Mouse (Mus musculus): ENCODE data around the gene Elf1.
A peak's percentile ranks its signal among the peaks of the same experiment; 100 is the strongest.

Gene Elf1

DNA sequence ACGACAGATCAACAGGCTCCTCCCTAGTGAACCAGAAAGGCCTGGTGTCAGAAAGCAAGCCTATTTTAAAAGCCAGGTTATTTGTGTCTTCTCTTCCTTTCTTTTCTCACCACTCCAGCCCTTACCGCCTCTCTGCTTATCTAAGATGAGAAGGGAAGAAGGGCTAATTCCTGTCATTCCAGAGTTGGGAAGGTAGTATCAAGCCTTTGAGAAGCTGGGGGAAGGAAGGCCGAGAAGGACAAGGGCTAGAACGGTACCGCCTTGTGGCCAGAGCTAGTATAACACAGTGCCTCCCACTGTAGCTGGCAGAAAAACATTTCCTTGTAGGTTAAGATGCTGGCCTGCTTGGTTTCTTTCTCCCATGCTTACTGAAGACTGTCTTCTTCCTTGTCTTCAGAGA, 81.8 kb downstream of the Elf1 start:
- peak; percentile 17 for DNase-seq (ENCODE audit: extremely low read depth, low read depth)

DNA sequence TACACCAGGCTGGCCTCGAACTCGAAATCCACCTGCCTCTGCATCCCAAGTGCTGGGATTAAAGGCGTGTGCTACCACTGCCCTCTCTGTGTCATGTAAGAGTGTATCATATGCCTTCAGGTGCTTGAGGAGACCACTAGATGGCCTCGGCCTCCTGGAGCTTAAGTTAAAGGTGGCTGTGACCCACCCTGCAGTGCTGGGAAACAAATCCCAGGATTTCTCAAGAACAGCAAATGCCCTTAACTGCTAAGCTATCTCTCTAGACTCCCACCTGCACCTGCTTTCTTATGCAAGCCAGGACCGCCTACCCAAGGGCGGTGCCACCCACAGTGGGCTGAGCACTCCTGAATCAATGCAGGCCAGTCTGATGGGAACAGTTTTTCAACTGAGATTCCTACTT, 83.8 kb downstream of the Elf1 start:
- no peak for DNase-seq (ENCODE audit: extremely low read depth, low read depth)

GRCm38 (mm10) chr14:79573482-79574191, 92.6 kb downstream of the Elf1 start:
- no peak for DNase-seq (ENCODE audit: extremely low read depth, low read depth)

DNA sequence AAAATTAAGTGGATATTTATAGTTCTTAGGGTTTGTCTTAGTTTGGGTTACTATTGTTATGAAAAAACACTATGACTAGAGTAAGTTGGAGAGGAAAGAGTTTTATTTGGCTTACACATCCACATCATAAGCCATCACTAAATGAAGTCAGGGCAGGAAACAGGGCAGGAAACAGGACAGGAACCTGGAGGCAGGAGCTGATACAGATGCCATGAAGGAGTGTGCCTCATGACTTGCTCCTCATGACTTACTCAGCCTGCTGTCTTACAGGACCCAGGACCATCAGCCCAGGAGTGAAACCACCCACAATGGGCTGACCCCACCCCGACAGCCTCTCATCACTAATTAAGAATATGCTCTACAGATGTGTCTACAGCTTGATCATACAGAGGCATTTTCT, 93.4 kb downstream of the Elf1 start:
- DNase-seq (ENCODE audit: extremely low read depth, low read depth) = no peak

- no peak for DNase-seq (ENCODE audit: extremely low read depth, low read depth)
Observed at GRCm38 (mm10) chr14:79583526-79584245, 102.7 kb downstream of the Elf1 start.

DNA sequence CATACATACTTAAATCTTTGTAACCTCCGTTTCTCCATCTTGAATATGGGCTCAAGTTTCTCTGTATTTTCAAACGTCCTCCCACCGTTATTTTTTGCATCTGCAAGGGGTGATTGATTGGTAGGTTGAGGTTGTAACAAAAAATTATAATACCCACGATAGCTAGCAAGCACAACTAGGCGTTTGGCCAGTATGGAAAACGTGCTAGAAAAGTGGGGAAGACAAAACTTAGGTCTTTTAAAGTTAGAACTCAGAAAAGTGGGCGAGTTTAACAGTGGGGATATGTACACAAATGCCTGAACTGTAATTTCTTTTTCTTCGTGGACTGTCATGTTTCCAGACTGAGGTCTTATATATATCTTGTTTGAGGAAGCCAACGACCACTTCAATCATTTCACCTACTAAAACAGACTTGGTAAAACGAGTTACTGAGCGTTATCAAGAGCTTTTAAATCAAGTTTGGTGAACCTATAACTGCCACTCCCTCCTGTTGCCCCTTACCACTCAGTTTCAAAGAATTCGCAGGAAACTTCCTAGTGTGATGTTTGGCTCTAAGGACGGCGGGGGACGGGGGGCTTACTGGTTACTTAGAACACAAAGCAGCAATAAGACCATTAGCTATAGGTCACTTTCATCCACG, 105.6 kb downstream of the Elf1 start:
- DNase-seq (ENCODE audit: extremely low read depth, low read depth) = no peak

- peak; percentile 89 for DNase-seq (ENCODE audit: extremely low read depth, low read depth)
Observed at GRCm38 (mm10) chr14:79587139-79587851, 106.3 kb downstream of the Elf1 start, which contains the start of gene Sugt1. TSS of gene Sugt1 (plus strand) at chr14:79587691.

DNA sequence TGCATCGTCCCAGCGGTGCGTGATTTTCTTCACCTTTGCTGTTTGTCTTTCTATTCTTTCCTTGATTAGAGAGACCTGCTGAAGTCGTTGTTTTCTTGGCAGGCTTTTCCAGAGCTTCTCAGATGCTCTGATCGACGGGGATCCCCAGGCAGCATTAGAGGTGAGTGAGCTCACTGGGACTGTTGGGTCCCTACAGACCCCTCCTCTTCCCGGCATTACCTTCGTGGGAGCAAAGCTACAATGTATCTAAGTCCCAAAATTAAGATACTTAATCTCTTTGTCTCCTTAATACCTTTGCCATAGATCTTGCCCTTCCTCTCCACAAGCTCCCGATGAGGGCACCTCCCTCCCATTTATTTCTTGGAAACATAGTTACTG, 106.8 kb downstream of the Elf1 start:
- DNase-seq (ENCODE audit: extremely low read depth, low read depth) = peak; percentile 20

- DNase-seq (ENCODE audit: extremely low read depth, low read depth) = peak; percentile 33
Observed at GRCm38 (mm10) chr14:79588534-79588951, 107.5 kb downstream of the Elf1 start.

DNA sequence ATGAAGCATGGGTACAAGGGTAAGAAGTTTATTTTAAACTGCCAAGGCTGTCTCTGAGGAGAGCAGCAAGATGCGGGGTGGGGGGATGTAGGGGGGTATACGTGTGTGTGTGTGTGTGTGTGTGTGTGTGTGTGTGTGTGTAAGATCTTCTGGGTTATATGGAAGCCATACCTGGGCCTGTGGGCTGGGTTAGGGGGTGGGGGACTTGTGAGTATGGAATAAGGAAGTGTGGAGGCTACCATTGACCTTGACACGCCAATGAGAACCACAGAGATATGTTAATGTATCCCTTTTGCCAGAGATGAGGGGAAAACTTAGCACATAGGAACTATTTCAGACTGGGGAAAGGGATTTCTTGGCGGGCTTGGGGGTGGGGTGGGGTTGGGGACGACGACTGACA, 108.4 kb downstream of the Elf1 start:
- peak; percentile 9 for DNase-seq (ENCODE audit: extremely low read depth, low read depth)

DNA sequence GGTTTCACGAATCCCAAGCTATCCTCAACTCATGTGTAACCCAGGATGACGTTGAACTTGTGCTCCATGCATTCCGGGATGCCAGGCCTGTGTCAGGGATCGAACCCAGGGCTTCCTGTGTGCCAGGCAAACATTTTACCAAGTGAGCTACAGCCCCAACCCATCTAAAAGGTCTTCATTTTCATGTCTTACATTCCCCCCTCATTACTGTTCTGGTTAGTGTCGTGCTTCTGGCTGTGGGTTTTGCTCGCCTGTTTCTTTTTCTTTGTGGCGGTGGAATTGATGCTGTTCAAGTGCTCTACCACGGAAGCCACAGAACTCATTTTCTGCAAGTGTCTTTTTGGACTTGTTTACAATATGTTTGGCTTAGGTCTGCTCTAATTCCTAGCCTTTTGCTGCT, 109.9 kb downstream of the Elf1 start:
- no peak for DNase-seq (ENCODE audit: extremely low read depth, low read depth)

DNA sequence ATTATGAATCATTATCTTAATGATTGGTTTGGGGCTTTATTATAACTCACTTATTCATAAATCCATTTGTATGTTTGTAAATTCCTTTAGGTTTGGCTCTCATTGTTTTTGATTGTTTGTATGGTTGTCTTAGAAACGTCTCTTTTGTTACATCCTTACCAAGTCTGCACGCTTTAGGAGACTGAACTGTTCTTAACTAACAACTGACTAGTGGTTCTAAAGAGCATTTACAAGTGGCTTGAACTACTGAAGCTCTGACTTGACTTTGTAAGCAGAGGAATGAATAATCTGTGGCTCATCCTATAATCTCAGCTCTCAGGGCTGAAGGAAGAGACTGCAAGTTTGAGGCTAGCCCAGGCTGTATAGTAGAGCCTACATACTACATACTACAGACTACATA, 110.6 kb downstream of the Elf1 start:
- no peak for DNase-seq (ENCODE audit: extremely low read depth, low read depth)

DNA sequence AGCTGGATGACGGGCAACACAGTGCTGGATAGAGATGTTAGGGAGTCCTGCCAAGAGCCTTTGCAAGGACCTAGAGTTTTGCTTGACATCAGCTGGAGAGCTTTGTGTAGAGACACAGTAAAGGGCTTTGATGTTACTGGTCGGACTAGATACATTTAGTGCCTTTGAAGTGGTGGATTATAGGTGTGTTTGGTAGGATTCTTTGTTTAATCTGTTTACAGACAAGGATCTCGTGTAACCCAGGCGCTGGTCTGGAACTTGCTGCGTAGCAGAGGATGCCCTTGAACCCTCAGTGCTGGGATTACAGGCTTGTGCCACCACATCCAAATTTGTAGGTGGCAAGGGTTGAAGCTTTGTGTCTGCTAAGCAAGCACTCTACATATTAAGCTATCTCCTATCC, 113.1 kb downstream of the Elf1 start:
- no peak for DNase-seq (ENCODE audit: extremely low read depth, low read depth)

DNA sequence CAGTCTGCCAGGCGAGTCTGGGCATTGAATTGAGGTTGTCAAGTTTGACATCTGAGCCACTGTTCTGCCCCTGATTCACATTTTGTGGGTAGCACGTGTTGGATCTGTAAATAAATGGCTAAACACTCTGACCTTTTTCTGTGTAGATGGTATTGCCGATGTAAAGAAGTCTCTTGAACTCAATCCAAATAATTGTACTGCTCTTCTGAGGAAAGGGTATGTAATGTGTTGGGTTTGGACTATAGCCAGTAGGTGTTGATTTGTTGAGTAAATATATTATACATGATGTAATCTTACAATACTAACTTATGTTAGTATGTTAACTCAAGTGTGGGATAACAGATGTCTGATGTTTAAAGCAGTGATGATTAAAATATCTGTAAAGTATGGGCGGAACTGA, 115.6 kb downstream of the Elf1 start:
- DNase-seq (ENCODE audit: extremely low read depth, low read depth) = no peak

- DNase-seq (ENCODE audit: extremely low read depth, low read depth) = no peak
Observed at GRCm38 (mm10) chr14:79605881-79606280, 124.9 kb downstream of the Elf1 start.

DNA sequence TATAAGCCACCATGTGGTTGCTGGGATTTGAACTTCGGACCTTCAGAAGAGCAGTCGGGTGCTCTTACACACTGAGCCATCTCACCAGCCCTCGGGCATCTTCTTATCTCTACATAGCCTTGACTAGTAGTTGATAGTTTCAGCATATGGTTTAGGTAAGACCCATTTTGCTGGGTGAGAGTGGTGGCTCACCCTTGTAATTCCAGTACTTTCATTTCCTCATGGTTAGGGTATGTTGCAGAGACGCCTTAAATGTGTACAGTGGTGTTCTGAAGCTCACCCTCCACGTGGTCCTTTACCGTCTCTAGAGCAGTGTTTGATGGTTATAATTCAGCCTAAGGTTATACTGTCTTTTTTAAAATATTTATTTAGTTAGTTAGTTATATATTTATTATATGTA, 125.4 kb downstream of the Elf1 start:
- no peak for DNase-seq (ENCODE audit: extremely low read depth, low read depth)

- DNase-seq (ENCODE audit: extremely low read depth, low read depth) = no peak
Observed at GRCm38 (mm10) chr14:79606867-79607266, 125.9 kb downstream of the Elf1 start.

GRCm38 (mm10) chr14:79607352-79607751, 126.4 kb downstream of the Elf1 start:
- DNase-seq (ENCODE audit: extremely low read depth, low read depth) = no peak

DNA sequence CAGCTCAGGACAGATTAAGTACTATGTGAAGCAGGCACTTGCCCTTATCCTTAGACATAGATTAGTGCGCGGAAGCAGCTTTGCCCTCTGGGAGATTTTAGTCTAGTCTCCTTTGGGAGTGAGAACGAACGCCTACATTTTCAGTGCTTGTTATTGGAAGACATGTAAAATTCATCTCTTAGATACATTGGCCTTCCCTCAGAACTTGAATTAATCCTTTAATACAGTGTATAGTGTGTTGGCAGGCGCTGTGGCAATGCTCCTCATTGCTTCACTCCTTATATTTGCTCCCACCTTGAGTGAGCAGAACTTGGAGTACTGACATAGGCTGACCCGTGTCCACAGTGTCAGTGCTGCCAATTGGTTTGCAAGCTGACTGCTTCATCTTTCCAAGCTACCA, 127.3 kb downstream of the Elf1 start:
- no peak for DNase-seq (ENCODE audit: extremely low read depth, low read depth)

DNA sequence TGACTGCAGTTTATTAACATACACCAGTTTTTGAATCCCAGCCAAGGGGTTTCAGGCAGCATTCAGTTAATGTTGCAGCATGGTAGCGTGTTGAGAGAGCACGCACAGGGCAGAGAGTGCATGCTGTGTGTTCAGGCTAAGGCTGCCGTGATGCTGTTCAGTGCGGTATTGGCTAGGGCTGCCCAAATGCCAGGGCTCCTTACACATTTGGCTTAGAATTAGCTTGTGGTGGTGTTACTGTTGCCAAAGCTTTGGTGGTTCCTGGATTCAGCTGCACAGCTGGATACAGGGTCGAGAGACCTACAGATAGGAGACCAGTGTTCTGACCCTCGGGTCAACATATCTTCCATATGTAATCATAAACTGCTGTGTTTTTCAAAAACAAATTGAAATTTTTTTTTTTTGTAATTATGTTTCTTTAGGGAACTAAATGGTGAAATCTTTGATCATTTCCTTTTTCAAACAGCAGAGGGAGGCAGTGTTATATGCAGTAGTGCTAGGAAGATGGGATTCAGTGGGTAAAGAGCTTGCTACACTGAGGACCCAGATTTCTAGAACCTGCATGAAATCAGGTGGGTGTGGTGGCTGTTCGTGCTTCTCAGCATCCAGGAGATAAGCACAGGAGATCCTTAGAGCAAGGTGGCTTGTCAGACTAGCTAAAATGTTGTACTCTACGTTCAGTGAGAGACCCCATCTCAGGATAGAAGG, 136.3 kb downstream of the Elf1 start:
- DNase-seq (ENCODE audit: extremely low read depth, low read depth) = no peak

GRCm38 (mm10) chr14:79619802-79620201, 138.8 kb downstream of the Elf1 start:
- no peak for DNase-seq (ENCODE audit: extremely low read depth, low read depth)

Measured in MEL-GATA-1-ER (cell line).